Mouse (Mus musculus) thymus, adult 2 months (tissue): ENCODE data around the gene Pld2.

Source experiments
- CTCF ChIP-seq: fragments of 200-500 bp; IDR thresholded peaks from 2 replicates; pipeline ENCODE4 v1.5.1; 2012; ENCODE audit warnings: mild to moderate bottlenecking, control low read depth, low read length, moderate library complexity, borderline replicate concordance; ENCODE audit not compliant: control insufficient read depth, poor library complexity, insufficient read depth; ENCODE audit errors: extremely low read depth
- POLR2A ChIP-seq: fragments of 200-500 bp; IDR thresholded peaks from 2 replicates; pipeline ENCODE4 v1.6.1; 2012; ENCODE audit warnings: mild to moderate bottlenecking, low read length, control low read depth, moderate library complexity; ENCODE audit not compliant: control insufficient read depth, poor library complexity, insufficient read depth; ENCODE audit errors: extremely low read depth

DNA sequence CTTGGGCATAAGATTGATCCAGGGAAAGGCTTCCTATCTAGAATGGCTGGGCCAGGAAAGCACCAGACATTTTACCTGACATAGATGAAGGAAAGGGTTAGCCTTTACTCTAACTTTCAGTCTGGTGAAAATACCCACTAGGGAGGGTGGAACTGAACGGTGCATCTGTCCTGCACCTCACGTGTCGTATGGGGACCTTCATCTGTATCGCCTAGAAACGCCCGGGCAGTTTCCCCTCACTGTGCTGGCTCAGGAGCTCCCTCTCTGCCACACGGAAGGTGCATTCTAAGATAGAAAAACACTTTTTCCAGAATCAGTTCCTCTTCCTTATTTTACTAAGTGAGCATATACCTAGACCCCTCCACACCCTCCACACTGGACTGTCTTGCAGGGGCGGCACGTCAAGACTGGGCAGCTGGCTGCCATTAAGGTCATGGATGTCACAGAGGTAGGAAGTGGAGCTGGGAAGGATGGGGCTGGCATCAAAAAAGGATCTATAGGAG is 58.6 kb downstream of the Pld2 start:
- TF ChIP-seq CTCF (no peak), POLR2A (no peak)
